Mouse (Mus musculus): ENCODE results near the gene Cyp2c23. TPM values are rescaled to one million over a fixed set of nuclear protein-coding genes. Genes with fewer than 3 reads are reported as not detected.
A peak's percentile ranks its signal among the peaks of the same experiment; 100 is the strongest.

The Cyp2c23 gene
- total RNA-seq, 1 experiment: 0.31 TPM

DNA sequence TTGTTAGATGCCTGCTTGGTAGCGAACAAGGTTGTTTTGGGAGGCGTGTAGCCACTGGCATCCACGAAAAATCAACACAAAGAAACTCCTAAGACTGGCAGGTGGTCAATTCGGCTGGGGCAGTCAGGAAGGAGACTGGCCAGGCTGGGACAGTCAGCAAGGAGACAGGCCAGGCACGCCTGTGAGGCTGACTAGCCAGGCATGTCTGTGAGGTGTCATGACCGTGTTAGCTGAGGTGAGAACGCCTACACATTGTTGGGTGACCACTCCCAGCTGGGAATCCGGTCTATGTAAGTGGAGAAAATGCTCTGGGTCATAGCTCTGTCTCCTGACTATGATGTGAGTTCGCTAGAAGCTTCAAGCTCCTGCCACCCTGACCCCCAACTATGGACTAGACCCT lies 66.2 kb downstream of the Cyp2c23 start:
- Histone ChIP-seq H3K9me3 (ENCODE audit: control insufficient read depth, insufficient read depth, low read depth, low read length) (no peaks in the 10 kb centered on the region), H3K27ac (ENCODE audit: insufficient read depth, low read depth, low read length, poor library complexity, severe bottlenecking) (no peak overlapping the region), H3K4me3 (ENCODE audit: insufficient read depth in 1 of 2, low read depth in 1 of 2, low read length in 2 of 2, poor library complexity in 1 of 2, severe bottlenecking in 1 of 2) (no peak overlapping the region), H3K36me3 (ENCODE audit: control insufficient read depth, insufficient read depth, low read length, poor library complexity, severe bottlenecking) (no peaks in the 10 kb centered on the region), H3K4me1 (ENCODE audit: control insufficient read depth in 2 of 2, insufficient read depth in 2 of 2, low read length in 2 of 2, poor library complexity in 1 of 2) (no peaks in the 10 kb centered on the region), H3K9ac (ENCODE audit: insufficient read depth, low read depth, low read length, poor library complexity, severe bottlenecking) (no peak overlapping the region)
- in situ Hi-C loops (cut with MboI; ENCODE audit: low sequenced_read_pairs in 2 of 2, unreplicated experiment in 2 of 2): loop anchor here in 1 of 2 experiments (10.0 kb wide), 1 partner anchor 128 kb away; no protein-coding TSS in a partner anchor
- no peak for TF ChIP-seq HCFC1 (IDR thresholded peaks at IDR 0.05; ENCODE audit: borderline replicate concordance, insufficient read depth, low read length)
- no peak for TF ChIP-seq MAFK (IDR thresholded peaks at IDR 0.05; ENCODE audit: insufficient read depth, low read depth, low read length)
- TF ChIP-seq CHD2 (IDR thresholded peaks at IDR 0.05; ENCODE audit: low read depth, low read length): no peak
- TF ChIP-seq ZC3H11A (IDR thresholded peaks at IDR 0.05; ENCODE audit: borderline replicate concordance, low read depth, low read length): no peak
- no peak for TF ChIP-seq ZNF384 (IDR thresholded peaks at IDR 0.05; ENCODE audit: low read depth, low read length)
- no peak for DNase-seq (ENCODE audit: low read depth, low spot score)

- DNase-seq (ENCODE audit: low read depth, low spot score): peak; percentile 51
- H3K27ac ChIP-seq (ENCODE audit: insufficient read depth, low read depth, low read length, poor library complexity, severe bottlenecking): no peak overlapping the region
- TF ChIP-seq MAFK (IDR thresholded peaks at IDR 0.05; ENCODE audit: insufficient read depth, low read depth, low read length) (no peak), ZC3H11A (IDR thresholded peaks at IDR 0.05; ENCODE audit: borderline replicate concordance, low read depth, low read length) (no peak), HCFC1 (IDR thresholded peaks at IDR 0.05; ENCODE audit: borderline replicate concordance, insufficient read depth, low read length) (no peak), CHD2 (IDR thresholded peaks at IDR 0.05; ENCODE audit: low read depth, low read length) (no peak), ZNF384 (IDR thresholded peaks at IDR 0.05; ENCODE audit: low read depth, low read length) (no peak)
Observed at GRCm38 (mm10) chr19:43961185-43961584, 67.8 kb downstream of the Cyp2c23 start.

DNA sequence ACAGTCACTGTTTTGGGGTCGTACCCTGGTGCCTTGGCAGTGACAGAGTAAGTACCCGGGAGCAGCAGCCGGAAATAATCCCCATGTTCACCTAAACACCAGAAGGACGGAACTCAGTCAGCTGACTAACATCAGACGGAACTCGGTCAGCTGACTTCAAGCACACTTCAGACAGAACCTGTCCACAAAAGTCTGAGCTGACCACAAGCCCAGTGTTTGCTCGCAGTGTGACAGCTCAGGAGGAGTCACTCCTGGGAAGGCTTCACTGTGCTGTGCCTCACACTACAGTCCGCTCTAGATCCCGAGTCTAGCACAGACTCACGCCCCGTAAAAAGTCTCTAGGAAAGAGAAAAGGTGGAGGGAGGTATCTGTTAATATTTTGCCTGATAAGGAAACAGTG lies 69.0 kb downstream of the Cyp2c23 start:
- no peak for TF ChIP-seq MAFK (IDR thresholded peaks at IDR 0.05; ENCODE audit: insufficient read depth, low read depth, low read length)
- TF ChIP-seq CHD2 (IDR thresholded peaks at IDR 0.05; ENCODE audit: low read depth, low read length): no peak
- TF ChIP-seq HCFC1 (IDR thresholded peaks at IDR 0.05; ENCODE audit: borderline replicate concordance, insufficient read depth, low read length): no peak
- TF ChIP-seq ZC3H11A (IDR thresholded peaks at IDR 0.05; ENCODE audit: borderline replicate concordance, low read depth, low read length): no peak
- TF ChIP-seq ZNF384 (IDR thresholded peaks at IDR 0.05; ENCODE audit: low read depth, low read length): no peak
- H3K36me3 ChIP-seq (ENCODE audit: control insufficient read depth, insufficient read depth, low read length, poor library complexity, severe bottlenecking): no peaks in the 10 kb centered on the region
- in situ Hi-C loops (cut with MboI; ENCODE audit: low sequenced_read_pairs in 2 of 2, unreplicated experiment in 2 of 2): loop anchor here in 1 of 2 experiments (10.0 kb wide), 1 partner anchor 125 kb away; no protein-coding TSS in a partner anchor
- H3K4me3 ChIP-seq (ENCODE audit: insufficient read depth in 1 of 2, low read depth in 1 of 2, low read length in 2 of 2, poor library complexity in 1 of 2, severe bottlenecking in 1 of 2): no peak overlapping the region
- no peaks in the 10 kb centered on the region for H3K9me3 ChIP-seq (ENCODE audit: control insufficient read depth, insufficient read depth, low read depth, low read length)
- H3K9ac ChIP-seq (ENCODE audit: insufficient read depth, low read depth, low read length, poor library complexity, severe bottlenecking): no peak overlapping the region
- no peak overlapping the region for H3K27ac ChIP-seq (ENCODE audit: insufficient read depth, low read depth, low read length, poor library complexity, severe bottlenecking)
- no peak for DNase-seq (ENCODE audit: low read depth, low spot score)
- no peaks in the 10 kb centered on the region for H3K4me1 ChIP-seq (ENCODE audit: control insufficient read depth in 2 of 2, insufficient read depth in 2 of 2, low read length in 2 of 2, poor library complexity in 1 of 2)

More at GRCm38 (mm10) chr19:43961185-43961584, 67.8 kb downstream of the Cyp2c23 start:
- Histone ChIP-seq H3K9me3 (ENCODE audit: control insufficient read depth, insufficient read depth, low read depth, low read length) (no peaks in the 10 kb centered on the region), H3K36me3 (ENCODE audit: control insufficient read depth, insufficient read depth, low read length, poor library complexity, severe bottlenecking) (no peaks in the 10 kb centered on the region), H3K4me3 (ENCODE audit: insufficient read depth in 1 of 2, low read depth in 1 of 2, low read length in 2 of 2, poor library complexity in 1 of 2, severe bottlenecking in 1 of 2) (no peak overlapping the region), H3K9ac (ENCODE audit: insufficient read depth, low read depth, low read length, poor library complexity, severe bottlenecking) (no peak overlapping the region), H3K4me1 (ENCODE audit: control insufficient read depth in 2 of 2, insufficient read depth in 2 of 2, low read length in 2 of 2, poor library complexity in 1 of 2) (no peaks in the 10 kb centered on the region)
- in situ Hi-C loops (cut with MboI; ENCODE audit: low sequenced_read_pairs in 2 of 2, unreplicated experiment in 2 of 2): loop anchor here in 1 of 2 experiments (10.0 kb wide), 1 partner anchor 126 kb away; no protein-coding TSS in a partner anchor

- in situ Hi-C loops (cut with MboI; ENCODE audit: low sequenced_read_pairs in 2 of 2, unreplicated experiment in 2 of 2): loop anchor here in 1 of 2 experiments (10.0 kb wide), 1 partner anchor 124 kb away; no protein-coding TSS in a partner anchor
- H3K4me1 ChIP-seq (ENCODE audit: control insufficient read depth in 2 of 2, insufficient read depth in 2 of 2, low read length in 2 of 2, poor library complexity in 1 of 2): no peaks in the 10 kb centered on the region
- H3K4me3 ChIP-seq (ENCODE audit: insufficient read depth in 1 of 2, low read depth in 1 of 2, low read length in 2 of 2, poor library complexity in 1 of 2, severe bottlenecking in 1 of 2): no peak overlapping the region
- DNase-seq (ENCODE audit: low read depth, low spot score): peak; percentile 68
- no peak overlapping the region for H3K27ac ChIP-seq (ENCODE audit: insufficient read depth, low read depth, low read length, poor library complexity, severe bottlenecking)
- H3K9me3 ChIP-seq (ENCODE audit: control insufficient read depth, insufficient read depth, low read depth, low read length): no peaks in the 10 kb centered on the region
- no peak overlapping the region for H3K9ac ChIP-seq (ENCODE audit: insufficient read depth, low read depth, low read length, poor library complexity, severe bottlenecking)
- H3K36me3 ChIP-seq (ENCODE audit: control insufficient read depth, insufficient read depth, low read length, poor library complexity, severe bottlenecking): no peaks in the 10 kb centered on the region
- no peak for TF ChIP-seq CHD2 (IDR thresholded peaks at IDR 0.05; ENCODE audit: low read depth, low read length)
- TF ChIP-seq HCFC1 (IDR thresholded peaks at IDR 0.05; ENCODE audit: borderline replicate concordance, insufficient read depth, low read length): no peak
- no peak for TF ChIP-seq MAFK (IDR thresholded peaks at IDR 0.05; ENCODE audit: insufficient read depth, low read depth, low read length)
- no peak for TF ChIP-seq ZNF384 (IDR thresholded peaks at IDR 0.05; ENCODE audit: low read depth, low read length)
- TF ChIP-seq ZC3H11A (IDR thresholded peaks at IDR 0.05; ENCODE audit: borderline replicate concordance, low read depth, low read length): no peak
Observed at GRCm38 (mm10) chr19:43959162-43959561, 69.8 kb downstream of the Cyp2c23 start.
